Comparison of ENCODE assay signal across 8 mouse cellular contexts in the genomic region with DNA sequence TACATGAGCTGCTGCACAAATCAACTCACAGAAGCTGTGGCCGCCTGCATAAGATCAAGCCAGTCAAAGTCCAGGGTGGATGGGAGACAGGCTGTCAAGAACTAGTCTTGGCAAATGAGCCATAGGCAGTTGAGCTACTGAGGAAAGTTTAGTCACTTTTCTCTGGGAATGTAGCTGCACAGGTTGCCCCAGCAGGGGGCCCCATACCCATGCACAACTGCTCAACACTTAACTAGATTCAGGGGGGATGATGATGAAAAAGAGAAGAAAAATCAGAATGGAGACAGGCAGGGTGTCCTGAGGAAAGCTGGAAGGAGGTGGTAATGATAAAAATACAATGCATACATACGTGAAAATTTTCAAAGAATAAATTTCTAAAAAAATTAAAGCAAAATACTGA. TPM values are rescaled to one million over a fixed set of nuclear protein-coding genes. Genes with fewer than 3 reads are reported as not detected.
A peak's percentile ranks its signal among the peaks of the same experiment; 100 is the strongest.
DNase-seq lines count a peak whose midpoint lies in the region; ATAC-seq and TF ChIP-seq lines count a peak whose summit lies in the region.

No protein-coding gene starts in this region.

- no peaks in the 10 kb centered on the region for H3K27me3 ChIP-seq in forebrain, postnatal 0 days (ENCODE audit: insufficient read depth, low read length)
- H3K27me3 ChIP-seq in forebrain, embryonic 11.5 days (ENCODE audit: control insufficient read depth, insufficient read depth, low read length) = no peaks in the 10 kb centered on the region
- H3K27me3 ChIP-seq in forebrain, embryonic 16.5 days (replicated peaks; ENCODE audit: control insufficient read depth, insufficient read depth, low read length) = no peaks in the 10 kb centered on the region

- peak; percentile 12 for DNase-seq in forebrain, postnatal 0 days
- no peak for DNase-seq in forebrain, embryonic 11.5 days (ENCODE audit: low spot score)
- DNase-seq in right cerebral cortex, postnatal 14 days = peak; percentile 9
- DNase-seq in right cerebral cortex, postnatal 25 days = no peak
- peak; percentile 9 to 17 for DNase-seq in kidney, adult 8-10 months
- DNase-seq in naive thymus-derived CD4-positive, alpha-beta T cell, adult 2 months (ENCODE audit: low read depth) = peak; percentile 50

- peaks cover 2% of the 10 kb centered on the region; the same call in 1 of the 2 replicates for H3K36me3 ChIP-seq in forebrain, postnatal 0 days (ENCODE audit: insufficient read depth)
- no peaks in the 10 kb centered on the region for H3K36me3 ChIP-seq in forebrain, embryonic 11.5 days (ENCODE audit: control insufficient read depth, insufficient read depth, low read length)
- H3K36me3 ChIP-seq in forebrain, embryonic 16.5 days (ENCODE audit: control insufficient read depth, insufficient read depth) = peaks cover 3% of the 10 kb centered on the region; the same call in 1 of the 2 replicates

- ATAC-seq in forebrain, postnatal 0 days = no peak
- no peak for ATAC-seq in forebrain, embryonic 11.5 days (replicated peaks; ENCODE audit: low FRiP score)
- peak; percentile 72 for ATAC-seq in common myeloid progenitor, adult 5-6 weeks (replicated peaks; ENCODE audit: low read depth, poor library complexity, severe bottlenecking)
- no peak for ATAC-seq in forebrain, embryonic 16.5 days

- 94% methylated on average over 2 of the region's 2 CpGs for WGBS in forebrain, postnatal 0 days
- WGBS in forebrain, embryonic 11.5 days = 84% methylated on average over 2 of the region's 2 CpGs
- 87% methylated on average over 2 of the region's 2 CpGs for WGBS in forebrain, embryonic 16.5 days

- no peak overlapping the region for H3K27ac ChIP-seq in forebrain, postnatal 0 days (ENCODE audit: low read depth, low read length)
- H3K27ac ChIP-seq in forebrain, embryonic 11.5 days (ENCODE audit: low read depth, low read length) = no peak overlapping the region
- H3K27ac ChIP-seq in forebrain, embryonic 16.5 days (ENCODE audit: low read length) = no peak overlapping the region

- H3K4me1 ChIP-seq in forebrain, postnatal 0 days (ENCODE audit: insufficient read depth) = no peaks in the 10 kb centered on the region
- no peaks in the 10 kb centered on the region for H3K4me1 ChIP-seq in forebrain, embryonic 11.5 days (replicated peaks; ENCODE audit: control insufficient read depth, insufficient read depth, low read length)
- H3K4me1 ChIP-seq in forebrain, embryonic 16.5 days (replicated peaks; ENCODE audit: control insufficient read depth, insufficient read depth, low read length) = no peaks in the 10 kb centered on the region

- no peak overlapping the region for H3K4me2 ChIP-seq in forebrain, postnatal 0 days (ENCODE audit: low read depth)
- H3K4me2 ChIP-seq in forebrain, embryonic 11.5 days (ENCODE audit: low read depth, low read length, severe bottlenecking) = no peak overlapping the region
- no peak overlapping the region for H3K4me2 ChIP-seq in forebrain, embryonic 16.5 days (ENCODE audit: low read length)

- no peaks in the 10 kb centered on the region for H3K9me3 ChIP-seq in forebrain, postnatal 0 days (ENCODE audit: low read length)
- H3K9me3 ChIP-seq in forebrain, embryonic 11.5 days (ENCODE audit: control insufficient read depth, low read length) = no peaks in the 10 kb centered on the region
- H3K9me3 ChIP-seq in forebrain, embryonic 16.5 days (ENCODE audit: control insufficient read depth, low read length) = no peaks in the 10 kb centered on the region

- no peak overlapping the region for H3K9ac ChIP-seq in forebrain, postnatal 0 days
- H3K9ac ChIP-seq in forebrain, embryonic 11.5 days (ENCODE audit: low read length) = no peak overlapping the region
- H3K9ac ChIP-seq in forebrain, embryonic 16.5 days (replicated peaks; ENCODE audit: low read depth, low read length) = no peak overlapping the region

- no peak overlapping the region for H3K4me3 ChIP-seq in forebrain, postnatal 0 days (ENCODE audit: low read depth, low read length)
- H3K4me3 ChIP-seq in forebrain, embryonic 11.5 days (ENCODE audit: low read depth, low read length) = no peak overlapping the region
- H3K4me3 ChIP-seq in forebrain, embryonic 16.5 days (replicated peaks; ENCODE audit: low read length) = no peak overlapping the region

- peak; percentile 44; the same call in 1 of the 2 replicates for TF ChIP-seq CTCF in forebrain, postnatal 0 days (IDR thresholded peaks at IDR 0.05; ENCODE audit: low read depth)

RNA-seq across cellular contexts. Expression of a gene that starts 42.7 kb away (rescaled TPM):
- total RNA-seq in forebrain, postnatal 0 days (2014; rRNA removed) = 88.4 and 107 TPM in 2 replicates
- polyA plus RNA-seq in forebrain, postnatal 0 days (2015; fragmentation: Nextera tagmentation; extraction: Ambion mirVana) = 9.9 and 14.8 TPM in 2 replicates
- polyA plus RNA-seq in forebrain, embryonic 11.5 days (2014; fragmentation: Nextera tagmentation; extraction: Ambion mirVana) = 17.9 and 19.9 TPM in 2 replicates
- 47.1 and 53.3 TPM in 2 replicates for total RNA-seq in common myeloid progenitor, adult 5-6 weeks (2017)
- 18.1 and 21.9 TPM in 2 replicates for polyA plus RNA-seq in forebrain, embryonic 16.5 days (2015; fragmentation: Nextera tagmentation; extraction: Ambion mirVana)

RNA-seq across cellular contexts. Expression of a gene that starts 57.8 kb away (rescaled TPM):
- 48.0 and 52.9 TPM in 2 replicates for total RNA-seq in forebrain, postnatal 0 days (2014; rRNA removed)
- 38.0 and 45.5 TPM in 2 replicates for polyA plus RNA-seq in forebrain, postnatal 0 days (2015; fragmentation: Nextera tagmentation; extraction: Ambion mirVana)
- 36.5 and 39.1 TPM in 2 replicates for polyA plus RNA-seq in forebrain, embryonic 11.5 days (2014; fragmentation: Nextera tagmentation; extraction: Ambion mirVana)
- total RNA-seq in common myeloid progenitor, adult 5-6 weeks (2017) = 16.6 and 22.1 TPM in 2 replicates
- polyA plus RNA-seq in forebrain, embryonic 16.5 days (2015; fragmentation: Nextera tagmentation; extraction: Ambion mirVana) = 62.6 and 67.2 TPM in 2 replicates

Comparison
In these comparisons a context has a peak if more than half of its experiments do, and no peak if none do; other contexts are left out.
1. DNase-seq: peak in forebrain, postnatal 0 days (single experiment), right cerebral cortex, postnatal 14 days (single experiment), kidney, adult 8-10 months (2 of 2) and naive thymus-derived CD4-positive, alpha-beta T cell, adult 2 months (single experiment); none in forebrain, embryonic 11.5 days (single experiment) and right cerebral cortex, postnatal 25 days (single experiment).